Mouse (Mus musculus) gastrocnemius, postnatal 36 days (tissue): ENCODE data around the gene Cdkn1a. TPM values are rescaled to one million over a fixed set of nuclear protein-coding genes. Genes with fewer than 3 reads are reported as not detected.
"Not testable (repeated sequence)": the region's sequence is repeated elsewhere in the genome, so short reads cannot be mapped to it uniquely, and the experiment has no call there.

Experiments
- DNase-seq, 2 experiments: peaks; one replicate each; pipeline ENCODE4 v3.0.0; 2022
- intact Hi-C: fragments of 180-260 bp; cut with DNase I; formaldehyde crosslinking; loops from one replicate; pipeline ENCODE4 v1.15.1; 2025
- total RNA-seq, 2 experiments: library from RNA; stranded (reverse); gene quantifications; 2 replicates each; pipeline ENCODE4 v1.2.3; 2021

Gene Cdkn1a
- total RNA-seq, 2 experiments from 2014 or later = 17.6 to 27.2 TPM

GRCm38 (mm10) chr17:29056699-29057151 lies 34.1 kb upstream of the Cdkn1a start:
- DNase-seq = no peak
- intact Hi-C loops = no loop called here

- intact Hi-C loops = no loop called here
These were observed 33.4 kb upstream of the Cdkn1a start for GRCm38 (mm10) chr17:29057361-29057890.

DNA sequence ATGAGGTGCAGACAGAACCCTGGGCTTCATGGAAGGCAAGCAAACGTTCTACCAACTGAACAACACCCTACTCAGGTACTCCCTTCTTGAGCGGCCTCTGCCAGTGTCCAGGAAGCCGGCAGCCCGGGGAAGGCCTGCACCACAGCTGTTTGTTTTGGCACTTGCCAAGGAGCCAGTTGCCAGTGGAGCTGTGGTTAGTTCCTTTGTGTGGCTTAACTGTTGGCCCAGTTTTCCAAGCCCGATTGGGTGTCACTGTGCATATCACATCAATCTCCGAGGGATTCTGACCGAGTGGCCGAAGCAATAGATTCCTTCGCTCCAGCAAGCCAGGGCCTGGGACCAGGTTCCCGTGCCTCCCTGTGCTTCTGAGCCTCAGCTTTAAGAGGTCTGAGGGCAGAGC lies 32.8 kb upstream of the Cdkn1a start:
- intact Hi-C loops = no loop called here
- peak in 1 of 2 experiments; percentile 43 for DNase-seq

More at GRCm38 (mm10) chr17:29057361-29057890, 33.4 kb upstream of the Cdkn1a start:
- no peak for DNase-seq

DNA sequence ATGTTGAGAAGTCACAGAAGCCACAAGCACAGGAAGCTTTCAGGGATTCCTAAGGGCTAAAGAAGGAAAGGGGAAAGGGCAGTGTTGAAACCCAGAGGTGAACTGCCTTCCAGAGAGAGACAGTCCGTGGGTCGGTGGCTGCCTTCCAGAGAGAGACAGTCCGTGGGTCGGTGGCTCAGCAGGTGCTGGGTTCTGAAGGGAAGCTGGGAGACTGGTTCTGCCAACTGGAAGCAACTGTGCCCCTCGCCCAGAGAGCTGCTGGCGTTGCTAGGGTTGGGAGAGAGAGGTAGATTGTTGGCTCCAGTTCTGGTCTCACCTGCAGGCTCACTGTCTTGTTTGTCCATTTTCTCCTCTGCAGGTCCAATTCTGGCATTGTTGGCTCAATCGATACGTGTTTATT lies 32.3 kb upstream of the Cdkn1a start:
- intact Hi-C loops = no loop called here

GRCm38 (mm10) chr17:29059581-29059980 lies 31.2 kb upstream of the Cdkn1a start:
- no peak for DNase-seq
- intact Hi-C loops = no loop called here

More for the DNA sequence above, 32.3 kb upstream of the Cdkn1a start:
- DNase-seq = no peak

DNA sequence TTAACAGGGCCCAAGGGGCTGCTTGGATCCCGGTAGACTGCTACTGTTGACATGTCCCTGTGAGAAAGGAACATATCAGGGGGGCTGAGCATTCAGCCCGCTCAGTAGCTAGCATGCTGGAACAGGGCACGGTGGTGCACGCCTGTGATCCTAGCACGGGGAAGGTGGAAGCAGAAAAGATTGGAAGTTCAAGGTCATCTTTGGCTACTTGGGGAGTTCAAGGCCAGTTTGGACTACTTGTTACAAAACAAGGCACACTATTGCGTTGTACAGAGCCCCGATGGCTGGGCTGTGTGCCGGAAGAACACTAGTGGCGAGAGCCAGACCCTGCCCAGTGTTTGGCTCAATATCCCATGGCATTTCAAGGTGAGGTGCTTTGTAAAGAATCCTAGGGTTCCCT lies 29.8 kb upstream of the Cdkn1a start:
- no peak for DNase-seq
- intact Hi-C loops = loop anchor here (5.0 kb wide), 1 partner anchor 81 kb away; no protein-coding TSS in a partner anchor

DNA sequence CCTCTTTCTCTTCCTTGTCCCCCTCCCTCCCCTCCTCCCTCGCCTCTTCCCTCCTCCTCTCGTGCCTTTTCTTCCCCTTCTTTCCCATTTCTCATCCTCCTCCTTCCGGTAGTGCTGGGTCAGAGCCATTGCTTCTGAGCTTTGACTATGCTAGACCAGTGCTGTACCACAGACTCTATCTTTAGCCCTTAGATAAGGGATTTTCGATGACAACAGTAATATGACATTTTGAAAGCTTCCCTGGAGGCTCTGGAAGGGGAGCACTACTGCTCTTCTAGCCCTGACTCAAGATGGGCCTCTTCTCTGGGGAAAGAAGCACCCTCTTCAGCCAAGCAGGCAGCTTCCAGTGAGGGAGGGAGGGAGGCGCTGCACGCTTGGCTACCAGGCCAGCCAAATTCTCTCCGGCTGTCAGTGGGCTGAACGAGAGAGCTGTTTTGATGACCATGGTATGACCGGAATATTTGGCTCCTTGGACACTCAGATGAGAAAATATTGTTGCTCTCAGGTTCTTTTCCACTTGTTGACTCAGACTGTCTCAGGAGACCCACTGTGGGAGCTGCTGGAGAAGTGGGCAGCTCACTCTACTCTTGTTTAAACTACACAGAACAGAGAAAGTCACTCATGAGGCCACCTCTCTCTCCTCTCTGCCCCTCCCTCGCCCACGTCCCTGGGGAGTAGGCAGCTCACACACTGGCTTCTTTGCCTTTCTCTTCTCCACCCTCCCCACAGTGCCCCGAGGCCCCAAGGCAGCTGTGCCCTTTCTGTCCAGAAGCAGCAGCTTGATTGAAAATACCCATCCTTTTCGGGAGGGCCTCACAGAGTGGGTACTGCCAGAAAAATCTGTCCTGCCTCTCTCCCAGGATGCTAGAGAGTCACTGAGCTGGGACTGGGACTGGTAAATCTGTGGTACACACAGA lies 28.4 kb upstream of the Cdkn1a start:
- no peak for DNase-seq
- intact Hi-C loops = loop anchor here (5.0 kb wide), 1 partner anchor 80 kb away; no protein-coding TSS in a partner anchor

- no peak for DNase-seq
- intact Hi-C loops = loop anchor here (5.0 kb wide), 1 partner anchor 79 kb away; no protein-coding TSS in a partner anchor
These were observed 27.4 kb upstream of the Cdkn1a start for GRCm38 (mm10) chr17:29063121-29063987.

DNA sequence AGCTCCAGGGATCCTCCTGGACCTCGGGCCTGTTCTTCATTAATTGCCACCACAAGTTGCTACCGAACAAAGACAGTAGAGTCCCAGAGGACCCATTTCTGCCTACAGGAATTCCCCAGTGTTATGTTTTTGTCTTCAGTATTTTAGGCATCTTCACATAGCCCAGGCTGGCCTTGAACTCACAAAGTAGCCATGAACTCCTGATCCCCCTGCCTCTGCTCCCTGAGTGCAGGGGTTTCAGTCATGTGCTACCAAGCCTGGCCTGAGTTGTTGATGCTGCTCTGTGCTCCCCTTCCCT lies 26.8 kb upstream of the Cdkn1a start:
- intact Hi-C loops = loop anchor here (5.0 kb wide), 1 partner anchor 78 kb away; no protein-coding TSS in a partner anchor
- DNase-seq = no peak

GRCm38 (mm10) chr17:29065245-29065940 lies 25.4 kb upstream of the Cdkn1a start:
- DNase-seq = no peak
- intact Hi-C loops = no loop called here

- intact Hi-C loops = no loop called here
These were observed 24.8 kb upstream of the Cdkn1a start for GRCm38 (mm10) chr17:29065971-29066370.

DNA sequence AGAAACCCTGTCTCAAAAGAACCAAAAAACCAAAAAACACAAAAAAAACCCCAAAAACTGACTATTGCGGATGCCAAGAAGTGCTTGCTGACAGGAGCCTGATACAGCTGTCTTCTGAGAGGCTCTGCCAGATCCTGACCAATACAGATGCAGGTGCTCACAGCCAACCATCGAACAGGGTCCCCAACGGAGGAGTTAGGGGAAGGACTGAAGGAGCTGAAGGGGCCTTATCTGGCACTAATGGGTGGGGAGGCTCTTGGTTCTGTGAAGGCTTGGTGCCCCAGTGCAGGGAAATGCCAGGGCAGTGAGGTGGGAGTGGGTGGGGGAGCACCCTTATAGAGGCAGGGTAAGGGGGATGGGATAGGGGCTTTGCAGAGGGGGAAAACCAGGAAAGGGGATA lies 23.4 kb upstream of the Cdkn1a start:
- DNase-seq, intact Hi-C loops: not testable (repeated sequence)

More at GRCm38 (mm10) chr17:29065971-29066370, 24.8 kb upstream of the Cdkn1a start:
- DNase-seq = no peak

GRCm38 (mm10) chr17:29067847-29068246 lies 22.9 kb upstream of the Cdkn1a start:
- intact Hi-C loops = no loop called here
- no peak for DNase-seq

DNA sequence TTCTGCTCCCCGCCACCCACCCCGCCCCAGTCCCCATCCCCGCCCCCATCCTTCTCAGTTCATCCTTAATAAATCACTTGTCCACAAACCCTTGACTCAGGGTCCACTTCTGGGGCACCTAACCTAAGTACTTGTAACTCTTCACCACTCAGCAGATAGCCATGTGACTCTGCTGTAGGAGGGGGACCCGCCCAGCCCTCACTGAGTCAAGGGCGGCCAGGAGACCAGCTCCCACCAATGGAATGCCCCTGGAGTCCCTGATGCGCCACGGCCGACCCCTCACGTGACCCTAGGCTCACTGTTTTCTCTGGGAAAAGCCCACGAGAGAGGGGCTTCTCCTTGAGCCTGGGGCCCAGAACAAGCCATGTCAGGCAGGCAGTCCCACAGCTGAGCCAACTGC lies 21.7 kb upstream of the Cdkn1a start:
- intact Hi-C loops = no loop called here
- no peak for DNase-seq

DNA sequence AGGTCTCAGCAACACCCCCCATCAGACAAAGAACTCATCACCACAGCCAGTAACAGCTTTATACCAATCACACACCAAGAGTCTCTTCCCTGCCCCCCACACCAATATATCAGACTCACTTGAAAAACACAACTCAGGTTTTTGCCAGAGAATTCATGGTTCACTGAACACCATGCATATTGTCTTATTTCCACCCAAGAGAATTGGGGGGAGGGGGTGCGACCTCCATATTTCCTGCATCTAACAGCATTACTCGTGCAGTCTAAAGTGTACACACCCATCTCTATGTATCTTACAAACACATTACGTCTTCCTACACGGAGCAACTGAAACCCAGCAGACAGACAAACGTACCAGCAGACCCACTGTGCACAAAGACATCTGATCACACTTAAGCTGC lies 19.0 kb upstream of the Cdkn1a start:
- no peak for DNase-seq
- intact Hi-C loops = no loop called here

DNA sequence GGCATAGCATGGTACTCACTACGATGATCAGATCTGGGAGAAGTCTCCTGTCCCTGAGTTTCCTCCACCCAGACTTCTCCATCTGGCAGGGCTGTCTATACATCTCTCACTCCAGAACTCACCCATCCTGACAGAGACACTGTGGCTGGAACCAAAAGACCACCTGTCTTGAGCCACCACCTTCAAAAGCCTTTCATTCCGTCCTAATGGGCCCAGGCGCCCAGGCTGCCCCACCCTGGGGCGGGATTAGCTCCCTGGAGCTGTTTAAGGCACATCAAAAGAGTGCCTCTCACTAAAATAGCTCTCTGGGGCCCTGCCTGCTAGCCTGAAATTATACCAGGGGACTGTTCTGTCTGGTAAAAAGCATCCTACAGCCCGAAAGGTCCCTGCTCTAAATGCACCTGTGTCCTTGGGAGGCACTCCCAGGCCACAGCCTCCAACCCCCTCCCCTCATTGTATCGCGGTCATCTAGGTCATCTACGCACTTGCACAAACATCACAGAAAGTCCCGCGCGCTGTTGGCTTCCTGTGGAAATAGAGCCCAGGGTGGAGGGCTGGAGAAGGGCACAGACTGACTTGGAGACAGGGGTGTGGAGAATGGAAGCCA lies 18.0 kb upstream of the Cdkn1a start:
- intact Hi-C loops = no loop called here
- DNase-seq = no peak

DNA sequence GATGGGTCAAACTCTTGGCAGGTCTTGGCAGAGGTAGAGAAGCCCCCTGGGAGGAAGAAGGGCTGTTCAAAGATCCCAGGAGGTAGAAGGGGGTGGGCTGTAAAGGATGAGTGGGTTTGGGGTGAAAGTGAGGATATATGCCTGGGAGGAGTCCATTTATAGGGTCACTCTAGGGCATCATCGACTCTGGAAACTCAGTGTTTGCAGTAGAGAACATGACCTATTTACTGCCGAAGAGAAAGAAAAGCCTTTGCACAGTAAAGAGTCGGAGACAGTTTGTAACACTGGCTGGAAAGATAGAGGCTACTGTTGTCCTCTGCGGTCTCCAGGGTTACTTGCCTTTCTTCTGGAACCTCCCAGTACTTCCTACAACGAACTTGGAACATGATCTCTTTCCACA lies 17.5 kb upstream of the Cdkn1a start:
- intact Hi-C loops = no loop called here
- no peak for DNase-seq

GRCm38 (mm10) chr17:29074085-29074484 lies 16.7 kb upstream of the Cdkn1a start:
- intact Hi-C loops = no loop called here
- no peak for DNase-seq

- DNase-seq = no peak
- intact Hi-C loops = no loop called here
These were observed 14.5 kb upstream of the Cdkn1a start for GRCm38 (mm10) chr17:29076235-29076634.
